8 mouse cellular contexts compared by ENCODE assay signal in genomic region chr10:95562859-95563841, GRCm38 (mm10). TPM values are rescaled to one million over a fixed set of nuclear protein-coding genes. Genes with fewer than 3 reads are reported as not detected.
DNase-seq lines count a peak whose midpoint lies in the region; ATAC-seq lines count a peak whose summit lies in the region.

No protein-coding gene starts in this region.

- peak overlapping the region; percentile 83 for H3K27ac ChIP-seq in brown adipose tissue, adult 24 weeks (replicated peaks; ENCODE audit: low read depth, low read length)
- H3K27ac ChIP-seq in limb, embryonic 12.5 days = peak overlapping the region; percentile 91
- peak overlapping the region; percentile 97 for H3K27ac ChIP-seq in midbrain, embryonic 10.5 days (replicated peaks)

- 0 out of 2 replicates have a peak, but pooled peaks cover 3% of the 10 kb centered on the region for H3K36me3 ChIP-seq in limb, embryonic 12.5 days
- peaks cover 20% of the 10 kb centered on the region for H3K36me3 ChIP-seq in midbrain, embryonic 10.5 days

- no peaks in the 10 kb centered on the region for H3K27me3 ChIP-seq in limb, embryonic 12.5 days
- H3K27me3 ChIP-seq in midbrain, embryonic 10.5 days (ENCODE audit: low read depth, poor library complexity, severe bottlenecking) = no peaks in the 10 kb centered on the region

- WGBS in limb, embryonic 12.5 days = under 1% methylated on average over 65 of the region's 65 CpGs
- 1% methylated on average over 65 of the region's 65 CpGs for WGBS in midbrain, embryonic 10.5 days

- peak; percentile 17 for ATAC-seq in frontal cortex, adult (ENCODE audit: low TSS enrichment)
- ATAC-seq in erythroid progenitor cell, adult 5-6 weeks (replicated peaks; ENCODE audit: low FRiP score, poor library complexity, severe bottlenecking) = peak; percentile 43
- ATAC-seq in limb, embryonic 12.5 days (ENCODE audit: insufficient number of reproducible peaks, insufficient read depth, low FRiP score, low TSS enrichment, low read depth) = peak; percentile 7; the same call in 1 of the 2 replicates

- intact Hi-C loops in heart, postnatal 25 days (cut with DNase I) = loop anchor here (5.0 kb wide), 2 partner anchors 79 to 114 kb away; no protein-coding TSS in a partner anchor

- peak overlapping the region; percentile 96 for H3K9ac ChIP-seq in limb, embryonic 12.5 days (replicated peaks)

- DNase-seq in frontal cortex, postnatal 36 days (ENCODE audit: low spot score in 2 of 2) = no peak
- peak; percentile 26 for DNase-seq in heart, postnatal 25 days (ENCODE audit: low spot score)
- DNase-seq in midbrain, embryonic 10.5 days (ENCODE audit: low spot score) = peak; percentile 71
- peak; percentile 49 for DNase-seq in skeletal muscle tissue, adult 2 months (ENCODE audit: low read depth, low spot score)

- peak overlapping the region; percentile 86 for H3K4me2 ChIP-seq in limb, embryonic 12.5 days

- no peaks in the 10 kb centered on the region for H3K9me3 ChIP-seq in limb, embryonic 12.5 days
- no peaks in the 10 kb centered on the region for H3K9me3 ChIP-seq in midbrain, embryonic 10.5 days (replicated peaks)

- H3K4me3 ChIP-seq in brown adipose tissue, adult 24 weeks (ENCODE audit: insufficient read depth, low read depth, low read length) = peak overlapping the region; percentile 72
- H3K4me3 ChIP-seq in limb, embryonic 12.5 days (replicated peaks) = peak overlapping the region; percentile 96
- peak overlapping the region; percentile 84 for H3K4me3 ChIP-seq in midbrain, embryonic 10.5 days

- peaks cover 17% of the 10 kb centered on the region for H3K4me1 ChIP-seq in brown adipose tissue, adult 24 weeks (ENCODE audit: control insufficient read depth, insufficient read depth, insufficient read length, low read length)
- H3K4me1 ChIP-seq in limb, embryonic 12.5 days (replicated peaks) = peaks cover 29% of the 10 kb centered on the region
- peaks cover 57% of the 10 kb centered on the region for H3K4me1 ChIP-seq in midbrain, embryonic 10.5 days

RNA-seq across cellular contexts. Expression of gene Nudt4, which starts 0.8 kb away (rescaled TPM):
- polyA plus RNA-seq in brown adipose tissue, adult 24 weeks (2012; ENCODE audit: insufficient read depth, insufficient read length, missing spikeins) = 168 and 234 TPM in 2 replicates
- 271 and 342 TPM in 2 replicates for total RNA-seq in erythroid progenitor cell, adult 5-6 weeks (2015; ENCODE audit: low replicate concordance)
- total RNA-seq in erythroid progenitor cell, adult 5-6 weeks (2017; ENCODE audit: low replicate concordance) = 296 and 327 TPM in 2 replicates
- total RNA-seq in heart, postnatal 25 days (2021) = 100 to 1,000 TPM; 263 to 282 TPM
- polyA plus RNA-seq in limb, embryonic 12.5 days (2016; fragmentation: Nextera tagmentation; extraction: Ambion mirVana) = 111 and 120 TPM in 2 replicates
- 90.8 and 91.5 TPM in 2 replicates for polyA plus RNA-seq in midbrain, embryonic 10.5 days (2016; fragmentation: Nextera tagmentation; extraction: Ambion mirVana)

RNA-seq across cellular contexts. Expression of gene Ube2n, which starts 48.2 kb away (rescaled TPM):
- 99.2 and 117 TPM in 2 replicates for polyA plus RNA-seq in brown adipose tissue, adult 24 weeks (2012; ENCODE audit: insufficient read depth, insufficient read length, missing spikeins)
- total RNA-seq in erythroid progenitor cell, adult 5-6 weeks (2015; ENCODE audit: low replicate concordance) = 183 and 257 TPM in 2 replicates
- 59.2 and 65.6 TPM in 2 replicates for total RNA-seq in erythroid progenitor cell, adult 5-6 weeks (2017; ENCODE audit: low replicate concordance)
- total RNA-seq in heart, postnatal 25 days (2021) = 100 to 1,000 TPM in 1 of 2 experiments, 10 to 100 TPM in 1; 90.3 to 106 TPM
- 326 and 351 TPM in 2 replicates for polyA plus RNA-seq in limb, embryonic 12.5 days (2016; fragmentation: Nextera tagmentation; extraction: Ambion mirVana)
- polyA plus RNA-seq in midbrain, embryonic 10.5 days (2016; fragmentation: Nextera tagmentation; extraction: Ambion mirVana) = 478 and 483 TPM in 2 replicates

Comparison
In these comparisons a context has a peak if more than half of its experiments do, and no peak if none do; other contexts are left out.
1. DNase-seq: peak in heart, postnatal 25 days (single experiment), midbrain, embryonic 10.5 days (single experiment) and skeletal muscle tissue, adult 2 months (single experiment); none in frontal cortex, postnatal 36 days (0 of 2).
2. Peak in every context shown above with its lines, with median percentiles within 50 percentile points of each other: ATAC-seq, H3K27ac ChIP-seq and H3K4me3 ChIP-seq.